Mouse (Mus musculus) gonadal fat pad, adult 2 months (tissue): ENCODE results near the gene Alox8. TPM values are rescaled to one million over a fixed set of nuclear protein-coding genes. Genes with fewer than 3 reads are reported as not detected.

Source experiments
- DNase-seq: peaks from one replicate; pipeline ENCODE4 v3.0.0-alpha.2; 2012; ENCODE audit warnings: low read depth
- polyA plus RNA-seq: library from polyadenylated mRNA; depleted of rRNA; stranded (reverse); fragments of >200 nt; gene quantifications from 2 replicates; pipeline ENCODE4 v1.2.3, GENCODE M21; 2012; rRNA removed

Gene Alox8
- polyA plus RNA-seq, 1 experiment: not detected

DNA sequence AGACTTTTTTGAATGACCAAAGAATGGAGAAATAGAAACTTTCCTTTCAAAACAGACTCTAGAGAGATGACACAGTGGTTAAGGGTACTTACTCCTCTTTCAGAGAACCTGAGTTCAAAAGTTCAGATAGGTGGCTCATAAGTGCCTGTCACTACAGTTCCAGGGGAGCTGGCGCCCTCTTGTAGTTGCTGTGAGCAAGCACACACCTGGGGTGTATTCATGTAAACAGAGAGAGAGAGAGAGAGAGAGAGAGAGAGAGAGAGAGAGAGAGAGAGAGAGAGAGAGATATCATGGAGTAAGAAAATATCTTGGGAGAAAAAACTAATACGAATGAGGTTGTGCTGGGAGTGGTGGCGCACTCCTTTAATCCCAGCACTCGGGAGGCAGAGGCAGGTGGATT lies 17.5 kb downstream of the Alox8 start:
- no peak for DNase-seq

GRCm38 (mm10) chr11:69179512-69179911 lies 18.1 kb downstream of the Alox8 start:
- DNase-seq: no peak

- DNase-seq: no peak
Observed at GRCm38 (mm10) chr11:69178525-69178924, 19.1 kb downstream of the Alox8 start.

GRCm38 (mm10) chr11:69174722-69175121 lies 22.9 kb downstream of the Alox8 start:
- DNase-seq: no peak

GRCm38 (mm10) chr11:69172606-69173005 lies 25.0 kb downstream of the Alox8 start:
- DNase-seq: no peak

DNA sequence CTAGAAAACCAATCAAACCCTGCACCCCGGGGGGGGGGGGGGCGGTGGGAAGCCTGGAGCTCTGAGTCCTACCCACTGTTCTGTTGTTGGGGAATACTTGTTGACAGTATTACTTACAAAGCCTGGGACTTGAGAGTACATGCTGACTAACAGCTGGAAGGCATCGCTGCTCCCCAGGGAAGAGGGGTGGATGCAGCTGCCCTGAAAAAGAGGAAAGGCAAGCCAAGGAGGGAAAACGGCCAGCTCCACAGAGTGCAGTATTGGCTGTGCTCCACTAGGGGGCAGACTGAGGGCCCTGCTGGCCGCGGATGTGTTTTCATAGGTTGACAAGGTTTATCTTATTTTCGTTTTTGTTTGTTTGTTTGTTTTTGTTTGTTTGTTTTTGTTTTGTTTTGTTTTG lies 26.0 kb downstream of the Alox8 start:
- DNase-seq: no peak

DNA sequence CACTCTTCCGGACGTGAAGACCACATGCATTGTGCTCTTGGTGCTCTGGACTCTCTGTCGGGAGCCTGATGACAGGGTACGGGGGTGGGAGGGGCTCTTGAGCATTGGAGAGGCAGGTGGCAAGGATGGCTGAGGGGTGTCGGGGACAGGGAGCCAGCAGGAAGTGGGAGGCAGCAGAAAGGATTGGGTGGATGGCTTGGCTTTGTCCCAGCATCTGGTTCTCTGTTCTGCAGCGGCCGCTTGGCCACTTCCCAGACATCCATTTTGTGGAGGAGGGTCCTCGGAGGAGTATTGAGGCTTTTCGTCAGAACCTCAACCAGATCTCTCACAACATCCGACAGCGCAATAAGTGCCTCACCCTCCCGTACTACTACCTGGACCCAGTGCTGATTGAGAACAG lies 28.3 kb downstream of the Alox8 start:
- DNase-seq: no peak

GRCm38 (mm10) chr11:69156800-69157199 lies 40.8 kb downstream of the Alox8 start, which contains the start of gene Alox12b:
Alox12b (plus strand) TSS chr11:69156989.
- no peak for DNase-seq

- DNase-seq: no peak
Observed at GRCm38 (mm10) chr11:69155351-69155750, 42.3 kb downstream of the Alox8 start.

GRCm38 (mm10) chr11:69153831-69154230 lies 43.8 kb downstream of the Alox8 start:
- no peak for DNase-seq

GRCm38 (mm10) chr11:69151004-69151403 lies 46.6 kb downstream of the Alox8 start:
- no peak for DNase-seq

DNA sequence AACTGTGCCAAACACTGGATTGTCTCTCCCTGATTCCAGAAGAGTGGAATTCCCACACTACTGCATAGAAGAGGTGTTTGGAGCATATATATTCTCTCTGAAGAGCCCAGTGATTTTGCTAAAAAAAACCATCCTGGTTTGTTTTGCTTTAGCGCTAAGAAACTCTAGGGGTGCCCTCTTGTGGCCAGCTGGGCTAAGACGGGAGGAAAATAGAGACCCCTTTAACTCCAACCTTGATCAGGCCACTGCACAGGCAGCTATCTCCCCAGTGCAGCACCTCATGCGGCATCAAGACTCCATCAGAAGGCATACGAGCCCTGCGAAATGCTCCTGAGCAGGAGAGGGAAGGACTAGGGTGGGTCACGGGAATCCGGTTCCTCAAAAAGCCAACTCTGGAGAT lies 47.2 kb downstream of the Alox8 start:
- DNase-seq: no peak

DNA sequence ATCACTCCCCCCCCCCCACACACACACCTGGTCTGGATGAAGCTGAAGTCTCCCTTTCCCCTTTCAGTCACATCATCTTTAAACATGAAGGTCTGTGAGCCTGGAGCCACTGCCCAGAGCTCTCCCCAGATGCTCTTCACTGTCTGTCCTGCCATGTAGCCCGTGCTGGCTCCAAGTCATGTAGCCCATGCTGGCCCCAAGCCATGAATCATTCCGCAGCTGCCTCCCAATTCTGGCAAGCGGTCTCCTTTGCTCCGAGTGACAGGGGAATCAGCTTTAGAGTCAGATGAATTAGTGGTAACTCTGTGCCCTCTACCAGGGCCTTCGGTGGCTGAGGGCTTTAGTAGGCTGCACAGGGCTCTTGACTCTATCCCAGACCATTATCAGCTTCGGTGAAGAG lies 47.9 kb downstream of the Alox8 start:
- no peak for DNase-seq

- DNase-seq: no peak
Observed at GRCm38 (mm10) chr11:69148451-69148960, 49.1 kb downstream of the Alox8 start.

DNA sequence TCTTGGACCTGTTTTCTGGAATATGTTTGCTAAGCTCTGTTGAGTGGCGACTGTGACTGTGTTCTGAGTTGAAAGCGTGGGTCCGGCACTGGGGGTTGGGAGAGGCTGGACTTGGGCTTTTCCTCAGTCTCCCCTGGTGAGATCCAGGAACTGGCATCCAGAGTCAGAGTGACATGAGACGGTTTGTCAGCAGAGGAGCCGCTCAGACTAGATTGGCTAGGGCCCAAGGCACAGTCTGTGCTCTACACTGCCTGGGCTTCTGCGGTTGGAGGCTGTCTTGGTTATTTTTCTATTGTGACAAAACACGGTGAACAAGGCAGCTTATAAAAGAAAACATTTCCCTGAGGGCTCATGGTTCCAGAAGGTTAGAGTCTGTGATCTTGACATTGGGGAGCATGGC lies 50.1 kb downstream of the Alox8 start:
- no peak for DNase-seq

GRCm38 (mm10) chr11:69135361-69135760 lies 62.3 kb downstream of the Alox8 start:
- no peak for DNase-seq

GRCm38 (mm10) chr11:69134622-69134968 lies 63.0 kb downstream of the Alox8 start:
- DNase-seq: no peak

Other genes with a start within 250 kb of the Alox8 start
- gene Arhgef15, start 240.4 kb downstream of the Alox8 start, polyA plus RNA-seq: 32.3 and 33.0 TPM in 2 replicates
- gene Slc25a35, start 229.7 kb downstream of the Alox8 start, polyA plus RNA-seq: 69.9 and 77.5 TPM in 2 replicates
- gene Rangrf, start 222.7 kb downstream of the Alox8 start, polyA plus RNA-seq: 31.1 and 40.2 TPM in 2 replicates
- gene Pfas, start 189.4 kb downstream of the Alox8 start, polyA plus RNA-seq: 16.2 and 17.7 TPM in 2 replicates
- 38.6 and 39.8 TPM in 2 replicates for gene Ctc1, start 181.9 kb downstream of the Alox8 start, polyA plus RNA-seq
- 3.1 and 5.1 TPM in 2 replicates for gene Aurkb, start 152.2 kb downstream of the Alox8 start, polyA plus RNA-seq
- gene Borcs6, start 138.1 kb downstream of the Alox8 start, polyA plus RNA-seq: 18.4 and 23.5 TPM in 2 replicates
- gene Tmem107, start 127.0 kb downstream of the Alox8 start, polyA plus RNA-seq: 33.2 and 40.1 TPM in 2 replicates
- 97.7 and 139 TPM in 2 replicates for gene Vamp2, start 109.4 kb downstream of the Alox8 start, polyA plus RNA-seq
- gene Per1, start 102.6 kb downstream of the Alox8 start, polyA plus RNA-seq: 25.9 and 38.6 TPM in 2 replicates
- gene Hes7, start 77.4 kb downstream of the Alox8 start, polyA plus RNA-seq: 0.11 and 0.24 TPM in 2 replicates
- gene 9130213A22Rik, start 75.3 kb downstream of the Alox8 start, polyA plus RNA-seq: 1.2 TPM in 2 replicates
- gene Aloxe3, start 71.9 kb downstream of the Alox8 start, polyA plus RNA-seq: 4.9 and 5.6 TPM in 2 replicates
- gene Alox12b, start 40.9 kb downstream of the Alox8 start, polyA plus RNA-seq: not detected in 2 replicates
- 0.04 and 0.05 TPM in 2 replicates for gene Gucy2e, start 39.2 kb upstream of the Alox8 start, polyA plus RNA-seq
- 6.8 and 7.0 TPM in 2 replicates for gene Cntrob, start 125.9 kb upstream of the Alox8 start, polyA plus RNA-seq
- 66.2 and 80.4 TPM in 2 replicates for gene Trappc1, start 126.1 kb upstream of the Alox8 start, polyA plus RNA-seq
- 0.76 and 0.94 TPM in 2 replicates for gene Kcnab3, start 128.4 kb upstream of the Alox8 start, polyA plus RNA-seq
- gene Rnf227, start 142.6 kb upstream of the Alox8 start, polyA plus RNA-seq: 0.66 and 1.5 TPM in 2 replicates
- gene Chd3, start 171.6 kb upstream of the Alox8 start, polyA plus RNA-seq: 66.3 and 80.2 TPM in 2 replicates
- gene Naa38, start 197.6 kb upstream of the Alox8 start, polyA plus RNA-seq: 195 and 269 TPM in 2 replicates
- 31.8 and 36.2 TPM in 2 replicates for gene Cyb5d1, start 197.8 kb upstream of the Alox8 start, polyA plus RNA-seq
- gene Tmem88, start 200.4 kb upstream of the Alox8 start, polyA plus RNA-seq: 26.1 and 39.5 TPM in 2 replicates
- 7.3 and 17.3 TPM in 2 replicates for gene Kdm6b, start 215.8 kb upstream of the Alox8 start, polyA plus RNA-seq